ENCODE assay signal across 8 mouse cellular contexts in genomic region chr7:51862097-51862492, GRCm38 (mm10). TPM values are rescaled to one million over a fixed set of nuclear protein-coding genes. Genes with fewer than 3 reads are reported as not detected.
DNase-seq lines count a peak whose midpoint lies in the region; ATAC-seq and TF ChIP-seq lines count a peak whose summit lies in the region.

Gene Fancf (minus strand): TSS chr7:51862267.

- peak within 1 kb of the TSS; percentile 70 for H3K4me3 ChIP-seq in hindbrain, embryonic 10.5 days
- H3K4me3 ChIP-seq in lung, postnatal 0 days (ENCODE audit: low read depth, low read length) = peak within 1 kb of the TSS; percentile 88

- no peak for TF ChIP-seq EP300 in lung, postnatal 0 days (IDR thresholded peaks at IDR 0.05)

- WGBS in hindbrain, embryonic 10.5 days = under 1% methylated on average over 43 of the region's 43 CpGs
- 2% methylated on average over 43 of the region's 43 CpGs for WGBS in lung, postnatal 0 days

- H3K9me3 ChIP-seq in hindbrain, embryonic 10.5 days = no peaks in the 10 kb centered on the region
- H3K9me3 ChIP-seq in lung, postnatal 0 days (ENCODE audit: low read length) = no peaks in the 10 kb centered on the region

- peak within 1 kb of the TSS; percentile 98 for H3K27ac ChIP-seq in hindbrain, embryonic 10.5 days
- peak within 1 kb of the TSS; percentile 90 for H3K27ac ChIP-seq in lung, postnatal 0 days (ENCODE audit: low read length)

- peak; percentile 96 for DNase-seq in MN1 (ENCODE audit: low spot score)
- peak; percentile 98 for DNase-seq in cerebellum, adult 9-10 months
- peak; percentile 95 for DNase-seq in hindbrain, embryonic 10.5 days (ENCODE audit: low spot score)
- peak; percentile 96 for DNase-seq in layer of hippocampus, adult 9-11 months
- peak; percentile 95 for DNase-seq in lung, postnatal 0 days (ENCODE audit: low spot score)
- DNase-seq in ovary, postnatal 14 days (ENCODE audit: low spot score) = peak; percentile 97
- DNase-seq in thymus, postnatal 14 days = peak; percentile 96

- H3K9ac ChIP-seq in lung, postnatal 0 days (replicated peaks; ENCODE audit: low read depth) = peak within 1 kb of the TSS; percentile 62

- no peak for TF ChIP-seq CTCF in lung, postnatal 0 days (IDR thresholded peaks at IDR 0.05)

- ATAC-seq in frontal cortex, adult (ENCODE audit: low TSS enrichment) = peak; percentile 99
- peak; percentile 99 for ATAC-seq in lung, postnatal 0 days

- peaks cover 39% of the 10 kb centered on the region for H3K36me3 ChIP-seq in hindbrain, embryonic 10.5 days
- no peaks in the 10 kb centered on the region for H3K36me3 ChIP-seq in lung, postnatal 0 days (ENCODE audit: insufficient read depth, low read length)

- peaks cover 23% of the 10 kb centered on the region for H3K4me1 ChIP-seq in hindbrain, embryonic 10.5 days (replicated peaks)
- H3K4me1 ChIP-seq in lung, postnatal 0 days (ENCODE audit: insufficient read depth, low read depth, low read length) = peaks cover 8% of the 10 kb centered on the region; the same call in 1 of the 2 replicates

- H3K27me3 ChIP-seq in hindbrain, embryonic 10.5 days (ENCODE audit: insufficient read depth, poor library complexity, severe bottlenecking) = no peaks in the 10 kb centered on the region
- no peaks in the 10 kb centered on the region for H3K27me3 ChIP-seq in lung, postnatal 0 days (replicated peaks; ENCODE audit: insufficient read depth, low read length)

- peak within 1 kb of the TSS; percentile 68 for H3K4me2 ChIP-seq in lung, postnatal 0 days (replicated peaks; ENCODE audit: low read depth, low read length)

RNA-seq across cellular contexts. Expression of gene Fancf, which starts in this region (rescaled TPM):
- polyA plus RNA-seq in hindbrain, embryonic 10.5 days (2016; fragmentation: Nextera tagmentation; extraction: Ambion mirVana) = 11.5 and 11.9 TPM in 2 replicates
- polyA plus RNA-seq in lung, postnatal 0 days (2015; fragmentation: Nextera tagmentation; extraction: Ambion mirVana) = 4.6 and 5.1 TPM in 2 replicates

Comparison
In these comparisons a context has a peak if more than half of its experiments do, and no peak if none do; other contexts are left out.
1. Peak in every context shown above with its lines: DNase-seq, ATAC-seq, H3K4me3 ChIP-seq and H3K27ac ChIP-seq.